Mouse (Mus musculus) gonadal fat pad, adult 2 months (tissue): ENCODE results near the gene Napsa. TPM values are rescaled to one million over a fixed set of nuclear protein-coding genes. Genes with fewer than 3 reads are reported as not detected.

Experiments
- DNase-seq: peaks from one replicate; pipeline ENCODE4 v3.0.0-alpha.2; 2012; ENCODE audit warnings: low read depth
- polyA plus RNA-seq: library from polyadenylated mRNA; depleted of rRNA; stranded (reverse); fragments of >200 nt; gene quantifications from 2 replicates; pipeline ENCODE4 v1.2.3, GENCODE M21; 2012; rRNA removed

The Napsa gene
- polyA plus RNA-seq, 1 experiment = 30.6 TPM

GRCm38 (mm10) chr7:44626966-44627365 lies 54.8 kb downstream of the Napsa start:
- DNase-seq = no peak

GRCm38 (mm10) chr7:44628402-44629034 lies 56.3 kb downstream of the Napsa start:
- no peak for DNase-seq

GRCm38 (mm10) chr7:44630437-44630836 lies 58.3 kb downstream of the Napsa start:
- DNase-seq = no peak

GRCm38 (mm10) chr7:44632676-44633075 lies 60.5 kb downstream of the Napsa start:
- DNase-seq = no peak

GRCm38 (mm10) chr7:44633407-44633806 lies 61.2 kb downstream of the Napsa start:
- no peak for DNase-seq

Other genes starting within 250 kb of the Napsa start
- gene Syt3, start 188.3 kb upstream of the Napsa start, polyA plus RNA-seq = 2.8 and 4.7 TPM in 2 replicates
- gene 1700008O03Rik, start 186.6 kb upstream of the Napsa start, polyA plus RNA-seq = 0.47 and 0.70 TPM in 2 replicates
- gene Lrrc4b, start 143.4 kb upstream of the Napsa start, polyA plus RNA-seq = 1.1 and 1.3 TPM in 2 replicates
- gene Aspdh, start 107.0 kb upstream of the Napsa start, polyA plus RNA-seq = 0.20 and 0.23 TPM in 2 replicates
- gene Josd2, start 104.4 kb upstream of the Napsa start, polyA plus RNA-seq = 47.1 and 52.2 TPM in 2 replicates
- 224 and 274 TPM in 2 replicates for gene Emc10, start 75.9 kb upstream of the Napsa start, polyA plus RNA-seq
- gene Fam71e1, start 75.8 kb upstream of the Napsa start, polyA plus RNA-seq = 21.1 and 32.6 TPM in 2 replicates
- gene Mybpc2, start 47.7 kb upstream of the Napsa start, polyA plus RNA-seq = 0.27 and 1.4 TPM in 2 replicates
- gene Spib, start 40.3 kb upstream of the Napsa start, polyA plus RNA-seq = 0.95 and 0.97 TPM in 2 replicates
- gene Pold1, start 23.5 kb upstream of the Napsa start, polyA plus RNA-seq = 16.2 and 16.8 TPM in 2 replicates
- gene Nr1h2, start 18.4 kb upstream of the Napsa start, polyA plus RNA-seq = 153 and 164 TPM in 2 replicates
- 16.7 and 24.5 TPM in 2 replicates for gene Kcnc3, start 18.3 kb downstream of the Napsa start, polyA plus RNA-seq
- gene Myh14, start 98.5 kb downstream of the Napsa start, polyA plus RNA-seq = 5.7 and 6.2 TPM in 2 replicates
- gene Izumo2, start 136.4 kb downstream of the Napsa start, polyA plus RNA-seq = 0.28 and 0.67 TPM in 2 replicates
- gene Vrk3, start 176.0 kb downstream of the Napsa start, polyA plus RNA-seq = 40.0 and 40.6 TPM in 2 replicates
- gene Zfp473, start 178.7 kb downstream of the Napsa start, polyA plus RNA-seq = 0.12 and 0.14 TPM in 2 replicates
- gene Nup62, start 243.7 kb downstream of the Napsa start, polyA plus RNA-seq = 36.7 and 40.5 TPM in 2 replicates
- 2.1 and 2.7 TPM in 2 replicates for gene Il4i1, start 244.0 kb downstream of the Napsa start, polyA plus RNA-seq
- gene Atf5, start 244.3 kb downstream of the Napsa start, polyA plus RNA-seq = 139 and 143 TPM in 2 replicates